Mouse (Mus musculus): ENCODE results near the gene Sec14l1. TPM values are rescaled to one million over a fixed set of nuclear protein-coding genes. Genes with fewer than 3 reads are reported as not detected.

Gene Sec14l1
- polyA plus RNA-seq, 1 experiment from 2014 or later, result 37.7 TPM

- DNase-seq (ENCODE audit: low spot score), result peak; percentile 84
Observed at GRCm38 (mm10) chr11:117127250-117127837, 12.4 kb downstream of the Sec14l1 start.

- DNase-seq (ENCODE audit: low spot score), result no peak
Observed at GRCm38 (mm10) chr11:117127931-117128548, 13.1 kb downstream of the Sec14l1 start.

- DNase-seq (ENCODE audit: low spot score), result no peak
Observed at GRCm38 (mm10) chr11:117129473-117129872, 14.5 kb downstream of the Sec14l1 start.

- DNase-seq (ENCODE audit: low spot score), result no peak
Observed at GRCm38 (mm10) chr11:117130068-117130467, 15.1 kb downstream of the Sec14l1 start.

- DNase-seq (ENCODE audit: low spot score), result no peak
Observed at GRCm38 (mm10) chr11:117130888-117131287, 15.9 kb downstream of the Sec14l1 start.

GRCm38 (mm10) chr11:117131450-117131849 is 16.5 kb downstream of the Sec14l1 start:
- no peak for DNase-seq (ENCODE audit: low spot score)

GRCm38 (mm10) chr11:117134776-117135387 is 19.9 kb downstream of the Sec14l1 start:
- DNase-seq (ENCODE audit: low spot score), result no peak

GRCm38 (mm10) chr11:117135457-117136290 is 20.7 kb downstream of the Sec14l1 start:
- no peak for DNase-seq (ENCODE audit: low spot score)

- no peak for DNase-seq (ENCODE audit: low spot score)
Observed at GRCm38 (mm10) chr11:117136880-117137279, 21.9 kb downstream of the Sec14l1 start.

- DNase-seq (ENCODE audit: low spot score), result no peak
Observed at GRCm38 (mm10) chr11:117138213-117138761, 23.3 kb downstream of the Sec14l1 start.

GRCm38 (mm10) chr11:117138795-117139463 is 24.0 kb downstream of the Sec14l1 start:
- DNase-seq (ENCODE audit: low spot score), result no peak

- DNase-seq (ENCODE audit: low spot score), result no peak
Observed at GRCm38 (mm10) chr11:117141376-117142001, 26.5 kb downstream of the Sec14l1 start.

- no peak for DNase-seq (ENCODE audit: low spot score)
Observed at GRCm38 (mm10) chr11:117142507-117142906, 27.5 kb downstream of the Sec14l1 start.

- no peak for DNase-seq (ENCODE audit: low spot score)
Observed at GRCm38 (mm10) chr11:117145451-117146117, 30.6 kb downstream of the Sec14l1 start.

GRCm38 (mm10) chr11:117146118-117146506 is 31.1 kb downstream of the Sec14l1 start:
- no peak for DNase-seq (ENCODE audit: low spot score)

GRCm38 (mm10) chr11:117146776-117147536 is 32.0 kb downstream of the Sec14l1 start:
- no peak for DNase-seq (ENCODE audit: low spot score)

- no peak for DNase-seq (ENCODE audit: low spot score)
Observed at GRCm38 (mm10) chr11:117148893-117149685, 34.1 kb downstream of the Sec14l1 start.

- no peak for DNase-seq (ENCODE audit: low spot score)
Observed at GRCm38 (mm10) chr11:117150467-117150966, 35.5 kb downstream of the Sec14l1 start.
